Mouse (Mus musculus): ENCODE results near the gene Hnrnpdl.

Gene Hnrnpdl

DNA sequence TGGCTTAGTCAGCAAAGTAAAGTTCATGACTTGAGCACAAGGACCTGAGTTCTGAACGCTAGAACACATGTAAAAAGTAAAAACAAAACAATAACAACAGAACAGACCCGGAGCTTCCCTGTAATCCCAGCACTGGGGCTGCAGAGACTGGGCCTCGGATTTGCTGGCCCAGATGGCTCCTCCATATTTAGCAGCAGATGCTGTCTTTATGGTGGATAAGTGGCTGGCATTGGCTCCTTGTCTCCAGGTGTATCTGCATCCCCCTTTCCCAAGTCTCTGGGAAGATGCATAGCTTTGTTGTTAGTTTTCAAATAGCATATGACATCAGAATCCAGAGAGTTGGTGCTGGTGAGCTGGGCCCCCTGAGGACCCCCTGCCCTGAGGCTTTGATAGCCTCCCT lies 6.6 kb upstream of the Hnrnpdl start:
- DNase-seq (ENCODE audit: low spot score) = no peak

DNA sequence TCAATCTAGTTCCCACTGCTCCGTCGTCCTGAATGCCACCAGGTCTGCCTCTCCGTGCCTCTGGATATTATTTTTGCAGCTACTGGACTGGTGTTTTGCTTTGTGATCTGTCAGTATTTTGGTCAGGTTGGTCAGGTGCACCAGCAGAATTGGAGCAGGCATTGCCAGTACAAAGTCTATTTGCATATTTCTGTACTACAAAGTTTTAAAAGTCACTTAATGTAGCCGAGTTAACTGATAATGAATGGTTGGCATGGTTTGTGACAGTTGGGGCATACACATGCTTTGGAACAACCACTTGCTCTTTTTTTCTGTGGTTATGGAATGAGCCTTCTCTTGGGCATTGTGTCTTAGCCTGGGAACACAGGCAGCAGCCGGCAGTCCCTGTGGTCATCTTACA lies 5.2 kb upstream of the Hnrnpdl start:
- no peak for DNase-seq (ENCODE audit: low spot score)

DNA sequence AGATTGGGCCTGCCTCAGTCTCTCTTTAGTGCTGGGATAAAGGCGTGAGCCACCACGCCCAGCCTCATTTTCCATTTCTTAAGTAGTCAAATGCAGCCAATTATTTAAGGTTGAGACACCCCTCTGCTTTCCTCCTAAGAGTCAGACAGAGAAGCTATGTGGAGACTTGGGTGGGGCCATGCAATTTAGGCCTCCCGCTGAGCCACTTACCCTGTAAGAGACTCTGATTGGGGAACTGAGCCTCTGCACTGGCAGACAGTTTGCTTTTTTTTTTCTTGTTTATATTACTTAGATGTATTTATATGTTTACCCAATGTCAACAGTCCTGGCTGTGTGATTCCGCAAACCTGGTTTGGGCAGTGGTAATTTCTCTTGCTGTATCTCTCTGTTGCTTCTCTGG lies 4.6 kb upstream of the Hnrnpdl start:
- no peak for DNase-seq (ENCODE audit: low spot score)

DNA sequence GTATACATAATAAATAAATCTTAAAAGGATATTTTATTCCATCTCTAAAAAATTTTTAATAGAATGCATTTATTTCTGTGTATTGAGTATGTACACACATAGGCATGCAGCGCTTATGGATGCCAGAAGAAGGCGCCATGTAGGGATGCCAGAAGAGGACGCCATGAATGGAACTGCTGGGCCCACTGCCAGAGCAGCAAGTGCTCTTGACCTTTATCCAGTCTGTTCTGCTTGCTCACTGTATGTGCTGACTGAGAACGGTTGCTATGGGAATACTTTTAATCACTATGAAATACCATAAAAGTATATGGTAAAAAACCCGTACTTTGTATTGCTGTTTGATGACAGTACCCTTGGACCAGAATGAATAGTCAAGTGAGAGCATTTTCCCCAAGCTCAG lies 3.9 kb upstream of the Hnrnpdl start:
- no peak for DNase-seq (ENCODE audit: low spot score)

DNA sequence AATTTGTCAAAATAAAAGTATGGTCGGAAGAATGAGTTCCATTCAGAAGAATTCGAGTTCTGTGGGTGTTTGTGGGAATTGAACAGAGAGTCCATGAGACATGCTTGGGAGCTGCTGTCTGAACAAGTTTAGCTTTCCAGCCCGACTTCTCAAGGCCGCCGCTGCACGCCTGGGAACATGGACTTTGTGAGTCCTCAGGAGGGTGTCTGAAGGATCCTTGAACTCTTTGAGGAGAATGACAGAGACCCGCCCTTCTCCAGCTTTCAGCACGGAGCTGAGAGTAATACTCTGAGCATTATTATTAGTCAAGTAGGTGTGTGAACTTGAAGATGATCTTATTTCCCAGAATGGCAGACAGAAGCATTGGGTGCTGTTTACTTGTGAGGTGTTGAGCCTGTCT lies 3.0 kb upstream of the Hnrnpdl start:
- DNase-seq (ENCODE audit: low spot score) = no peak

DNA sequence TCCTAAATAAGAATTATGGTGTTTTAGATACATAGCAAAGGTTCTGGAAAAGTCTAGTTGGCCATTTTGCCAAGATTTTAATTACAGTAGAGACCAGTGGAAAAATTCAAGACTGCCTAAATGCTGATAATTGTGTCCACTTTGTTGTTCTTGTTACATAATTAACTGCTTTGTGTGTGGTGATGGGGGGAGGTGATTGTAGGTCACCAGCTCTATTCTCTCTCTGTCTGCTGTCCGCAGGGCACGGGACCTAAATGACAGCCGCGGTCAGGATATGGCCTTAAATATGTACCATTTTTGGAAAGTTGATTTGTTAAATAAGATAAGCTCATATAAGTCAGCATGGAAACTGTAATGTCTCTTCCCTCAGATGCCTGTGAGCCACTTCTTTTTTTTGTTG lies 1.8 kb upstream of the Hnrnpdl start:
- DNase-seq (ENCODE audit: low spot score) = no peak

DNA sequence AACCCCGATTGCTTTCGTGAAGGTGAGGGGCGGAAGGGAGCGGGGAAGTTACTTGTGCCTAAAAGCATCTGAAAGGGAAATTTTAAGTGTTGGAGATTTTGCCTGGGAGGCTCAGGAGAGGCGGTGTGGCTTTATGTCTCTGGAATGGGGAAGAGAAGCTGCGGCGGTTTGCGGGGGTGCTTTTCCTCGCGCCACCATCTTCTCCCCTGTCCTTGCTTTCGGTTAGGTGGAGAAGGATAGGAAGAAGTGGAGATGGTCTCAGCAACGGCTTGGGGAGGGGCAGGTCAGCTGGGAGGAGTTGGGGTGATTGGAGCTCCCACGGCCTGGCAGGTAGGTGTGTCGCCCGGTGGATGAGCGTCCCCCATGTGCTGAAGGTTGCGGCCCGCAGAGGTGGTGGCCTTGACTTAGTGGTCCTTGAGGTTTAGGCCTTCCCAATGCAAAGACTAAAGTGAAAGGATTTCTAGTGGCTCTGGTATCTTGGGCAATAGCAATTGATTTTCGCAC lies 869 bp upstream of the Hnrnpdl start:
- DNase-seq (ENCODE audit: low spot score) = peak; percentile 50

DNA sequence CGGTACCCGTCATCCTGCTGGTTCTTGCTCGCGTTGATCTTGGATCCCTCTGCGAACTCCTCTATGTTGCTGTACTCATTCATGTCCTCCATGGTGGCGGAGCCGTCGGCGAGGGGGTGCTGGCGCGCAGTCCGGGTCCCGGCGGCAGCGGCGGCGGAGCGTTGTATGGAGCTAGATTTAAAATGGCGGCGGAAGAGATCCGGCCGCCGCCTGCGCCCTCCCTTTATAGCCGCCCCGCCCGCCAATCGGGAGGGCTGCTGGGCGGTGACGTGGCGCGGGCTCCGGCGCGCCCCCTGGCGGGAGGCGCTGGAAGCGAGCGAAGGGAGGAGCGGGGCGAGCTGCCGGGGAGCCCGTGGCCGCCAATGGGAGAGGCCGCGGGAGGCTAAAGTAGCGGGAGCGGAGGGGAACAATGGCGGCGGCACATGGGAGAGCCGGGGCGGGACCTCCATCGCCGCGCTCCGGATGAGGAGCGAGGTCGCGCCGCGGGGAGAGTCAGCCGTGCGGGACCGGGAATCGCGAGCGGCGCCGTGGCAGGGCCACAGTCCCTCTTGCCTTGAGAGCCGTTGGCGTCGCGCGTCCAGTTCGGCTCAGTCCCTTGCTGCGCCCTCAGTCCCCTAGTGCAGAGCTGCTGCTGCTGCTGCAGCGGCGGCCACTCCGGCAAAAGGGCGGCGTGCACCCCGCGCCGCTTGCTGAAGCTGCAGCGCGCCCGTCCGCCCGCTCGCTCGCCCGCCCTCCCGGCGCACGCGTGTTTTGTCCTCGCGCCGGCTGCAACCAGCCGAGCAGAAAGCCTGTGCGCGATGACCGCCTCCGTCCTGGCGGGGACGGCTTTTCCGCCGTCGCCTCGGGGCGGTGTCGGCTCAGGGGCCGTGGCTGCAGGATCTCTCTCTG lies 506 bp downstream of the Hnrnpdl start:
- DNase-seq (ENCODE audit: low spot score) = peak; percentile 94

DNA sequence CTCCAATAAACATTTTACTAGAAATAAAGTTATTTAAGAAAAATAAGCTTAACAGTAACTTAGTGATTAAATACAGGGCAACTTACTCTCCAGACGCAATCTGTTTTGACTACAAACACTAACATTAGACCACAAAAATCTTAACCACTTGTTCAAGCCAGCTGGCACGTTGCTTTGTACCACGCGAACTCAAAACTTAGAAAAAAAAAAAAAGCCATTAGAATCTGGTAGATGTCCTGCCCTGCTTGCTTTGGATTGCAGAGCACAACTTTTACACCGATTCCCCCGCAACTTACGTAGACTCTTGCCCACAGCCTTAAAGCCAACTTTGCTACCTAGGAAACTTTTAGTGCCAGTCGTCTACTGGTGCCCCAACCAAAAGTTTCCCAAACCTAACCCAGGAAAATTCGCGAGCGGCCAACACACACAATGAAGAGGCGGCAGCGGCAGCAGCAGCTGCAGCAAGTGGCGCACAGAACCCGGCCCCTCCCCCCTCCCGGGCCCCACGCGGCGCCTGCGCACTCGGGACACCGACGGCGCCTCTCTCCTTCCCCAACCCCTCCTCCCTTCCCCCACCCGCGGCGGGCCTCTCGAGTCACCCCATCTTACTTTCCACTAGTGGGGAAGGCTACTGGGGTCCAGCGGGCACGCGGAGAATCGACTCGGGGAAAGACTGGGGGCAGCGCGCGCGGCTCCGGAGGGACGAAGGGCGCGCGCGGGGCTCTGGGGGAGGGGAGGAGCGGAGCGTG lies 1.3 kb downstream of the Hnrnpdl start:
- DNase-seq (ENCODE audit: low spot score) = peak; percentile 89

DNA sequence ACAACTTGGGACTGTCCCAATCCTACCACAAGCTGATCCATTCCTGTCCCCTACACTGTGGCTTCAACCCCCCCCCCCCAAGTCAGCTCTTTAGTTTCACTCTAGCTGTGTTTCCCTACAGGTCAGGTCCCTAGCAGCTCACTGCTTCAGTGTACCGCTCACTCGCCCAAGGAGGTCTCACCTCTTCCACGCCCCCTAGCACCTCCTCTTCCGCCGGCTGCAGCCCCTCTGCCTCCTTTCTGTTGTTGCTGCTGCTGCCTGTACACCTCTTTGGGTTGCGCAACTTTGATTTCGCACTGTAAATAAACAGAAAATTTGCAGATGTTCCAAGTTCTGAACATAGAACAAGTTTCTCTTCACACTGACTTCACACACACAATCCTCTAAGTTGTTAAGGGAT lies 2.8 kb downstream of the Hnrnpdl start:
- DNase-seq (ENCODE audit: low spot score) = no peak

DNA sequence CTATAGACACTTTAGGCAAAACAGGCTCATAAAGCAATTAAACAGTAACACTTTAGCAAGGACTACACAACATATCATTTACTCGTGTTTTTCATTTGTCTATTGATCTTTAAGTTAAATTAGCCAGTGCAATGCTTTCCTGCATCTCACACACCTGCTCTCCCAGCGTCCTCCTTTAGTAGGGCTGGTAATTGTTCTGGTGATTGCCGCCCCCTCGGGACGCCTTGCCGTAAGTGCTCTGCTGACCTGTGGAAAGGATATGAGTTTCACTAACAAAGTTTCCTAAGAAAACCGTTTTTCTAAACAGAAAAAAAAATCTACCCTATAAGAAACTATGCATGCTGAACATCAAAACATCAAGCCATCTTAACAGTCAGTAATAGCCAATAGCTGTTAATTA lies 3.5 kb downstream of the Hnrnpdl start:
- DNase-seq (ENCODE audit: low spot score) = no peak

DNA sequence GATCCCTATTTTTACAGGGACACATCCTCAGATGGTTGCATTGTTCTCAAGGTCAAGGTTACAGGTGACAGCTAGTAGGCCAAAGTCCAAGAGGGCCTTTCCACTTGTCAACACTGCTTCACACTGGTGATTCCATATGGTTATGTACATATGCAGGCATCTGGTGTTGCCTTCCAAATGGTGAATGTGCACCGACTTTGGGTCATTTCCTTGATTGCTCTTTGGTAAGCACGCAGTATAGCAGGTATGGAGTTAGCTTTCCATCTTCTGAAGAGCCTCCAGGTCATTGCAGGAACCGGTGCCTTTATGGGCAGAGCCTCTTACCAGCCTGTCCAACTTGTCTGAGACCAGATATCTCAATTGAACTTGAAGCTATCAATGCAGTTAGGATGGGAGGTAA lies 6.8 kb downstream of the Hnrnpdl start:
- DNase-seq (ENCODE audit: low spot score) = no peak

DNA sequence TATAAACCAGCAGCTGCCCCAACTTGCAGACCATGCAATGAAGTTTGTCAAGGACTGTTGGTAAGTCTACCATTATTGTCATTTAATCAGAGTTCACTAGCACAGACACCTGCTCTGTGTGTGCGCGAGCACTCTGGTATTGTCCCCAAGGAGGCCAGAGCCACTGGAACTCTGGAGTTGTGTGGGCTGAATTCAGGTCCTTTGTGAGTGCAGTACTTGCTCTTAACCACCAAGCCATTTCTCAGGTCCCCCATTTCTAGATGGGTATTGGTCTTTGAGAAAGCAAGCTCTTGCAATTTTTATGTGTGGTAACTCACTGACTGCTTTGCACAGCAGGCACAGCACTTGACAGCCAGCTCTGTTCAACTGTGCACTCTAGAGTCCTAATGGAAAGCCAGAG lies 7.4 kb downstream of the Hnrnpdl start:
- no peak for DNase-seq (ENCODE audit: low spot score)

DNA sequence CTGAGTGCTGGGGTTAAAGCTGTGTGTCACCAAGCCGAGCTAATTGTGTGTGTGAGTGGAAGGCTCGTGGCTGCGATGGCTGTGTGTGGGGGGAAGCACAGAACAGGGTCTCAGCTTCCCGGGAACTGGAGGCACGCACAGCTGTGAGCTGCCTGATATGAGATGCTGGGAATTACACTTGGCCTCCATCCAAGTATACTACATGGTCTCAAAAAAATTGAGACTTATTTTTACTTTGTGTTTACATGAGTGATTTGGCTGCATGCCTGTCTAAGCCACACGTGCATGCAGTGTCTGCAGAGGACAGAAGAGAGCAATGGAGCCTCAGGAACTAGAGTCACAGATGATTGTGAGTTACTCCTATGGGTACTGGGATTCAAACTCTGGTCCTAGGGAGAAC lies 9.4 kb downstream of the Hnrnpdl start:
- DNase-seq (ENCODE audit: low spot score) = no peak

DNA sequence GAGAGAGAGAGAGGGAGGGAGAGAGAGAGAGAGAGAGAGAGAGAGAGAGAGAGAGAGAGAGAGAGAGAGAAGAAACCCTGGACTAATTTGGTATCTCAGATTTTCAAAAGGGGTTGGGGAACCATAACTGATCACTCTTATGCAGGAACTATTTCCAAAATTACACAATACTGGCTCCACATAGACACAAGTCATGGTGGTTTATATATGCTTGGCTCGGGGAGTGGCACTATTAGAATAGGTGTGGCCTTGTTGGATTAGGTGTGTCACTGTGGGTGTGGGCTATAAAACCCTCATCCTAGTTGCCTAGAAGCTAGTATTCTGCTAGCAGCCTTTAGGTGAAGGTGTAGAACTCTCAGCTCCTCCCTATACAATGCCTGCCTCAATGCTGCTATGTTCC lies 14.6 kb downstream of the Hnrnpdl start:
- DNase-seq (ENCODE audit: low spot score) = no peak

DNA sequence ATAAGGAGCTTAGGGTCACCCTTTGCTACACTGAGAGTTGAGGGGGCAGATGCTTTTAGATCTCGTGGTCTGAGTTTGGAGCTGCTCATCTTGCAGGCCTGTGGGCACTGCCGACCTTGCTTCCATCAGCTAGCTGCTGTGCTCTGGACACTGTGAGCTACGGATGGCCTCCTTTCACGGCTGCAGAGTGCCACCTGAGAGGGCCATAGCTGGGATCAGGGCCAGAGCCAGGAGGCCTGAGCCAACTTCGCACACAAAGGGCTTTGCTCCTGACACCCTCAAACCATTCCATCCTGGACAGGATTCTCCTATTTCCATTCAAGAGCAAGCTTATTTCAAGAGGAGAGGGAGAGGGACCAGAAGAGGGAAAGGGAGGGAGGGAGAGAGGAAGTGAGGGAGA lies 15.1 kb downstream of the Hnrnpdl start:
- no peak for DNase-seq (ENCODE audit: low spot score)

DNA sequence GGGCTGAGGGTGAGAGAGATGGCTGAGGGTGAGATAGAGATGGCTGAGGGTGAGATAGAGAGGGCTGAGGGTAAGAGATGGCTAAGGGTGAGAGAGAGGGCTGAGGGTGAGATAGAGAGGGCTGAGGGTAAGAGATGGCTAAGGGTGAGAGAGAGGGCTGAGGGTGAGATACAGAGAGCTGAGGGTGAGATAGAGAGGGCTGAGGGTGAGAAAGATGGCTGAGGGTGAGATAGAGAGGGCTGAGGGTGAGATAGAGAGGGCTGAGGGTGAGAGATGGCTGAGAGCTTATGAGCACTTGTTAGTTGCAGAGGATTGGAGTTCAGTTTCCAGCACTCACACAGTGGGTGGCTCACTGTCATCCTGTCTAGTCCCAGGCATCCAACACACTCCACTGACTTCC lies 19.4 kb downstream of the Hnrnpdl start:
- no peak for DNase-seq (ENCODE audit: low spot score)

DNA sequence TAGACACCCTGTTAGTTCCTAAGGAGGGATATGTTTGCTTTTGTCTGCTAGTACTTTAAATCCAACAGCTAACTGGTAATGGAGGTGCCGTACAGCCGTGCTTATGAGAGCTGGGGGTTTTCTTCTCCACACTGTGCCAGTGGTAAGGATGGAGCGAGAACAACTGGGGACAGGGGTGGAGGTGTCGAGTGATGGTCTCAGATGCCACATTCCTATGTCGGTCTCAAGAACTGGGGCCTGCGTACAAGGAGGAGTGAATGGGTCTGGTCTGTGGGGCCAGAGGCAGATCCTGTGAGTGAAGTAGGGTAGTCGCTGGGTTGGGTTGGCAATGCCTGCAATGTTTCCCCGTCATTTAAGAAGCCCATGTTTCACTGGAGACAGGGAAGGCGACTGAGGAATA lies 26.9 kb downstream of the Hnrnpdl start:
- DNase-seq (ENCODE audit: low spot score) = no peak

DNA sequence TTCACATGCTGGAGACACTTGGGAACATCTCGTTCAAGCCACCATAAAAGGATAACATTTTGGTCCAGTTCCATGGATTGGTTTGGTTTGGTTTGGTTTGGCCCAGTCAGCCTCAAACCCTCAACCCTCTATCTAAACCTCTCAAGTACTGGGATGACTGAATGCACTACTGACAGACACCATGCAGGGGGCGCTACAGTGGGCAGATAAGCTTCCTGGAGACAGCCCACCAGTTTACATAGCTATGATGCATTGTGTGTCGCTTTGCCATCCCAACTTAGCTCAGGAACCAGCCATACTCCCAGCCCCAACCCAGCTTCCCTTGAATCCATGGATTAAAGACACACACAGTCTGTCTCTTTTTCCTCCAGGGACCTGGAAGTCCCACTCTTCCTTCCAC lies 31.0 kb downstream of the Hnrnpdl start:
- no peak for DNase-seq (ENCODE audit: low spot score)

DNA sequence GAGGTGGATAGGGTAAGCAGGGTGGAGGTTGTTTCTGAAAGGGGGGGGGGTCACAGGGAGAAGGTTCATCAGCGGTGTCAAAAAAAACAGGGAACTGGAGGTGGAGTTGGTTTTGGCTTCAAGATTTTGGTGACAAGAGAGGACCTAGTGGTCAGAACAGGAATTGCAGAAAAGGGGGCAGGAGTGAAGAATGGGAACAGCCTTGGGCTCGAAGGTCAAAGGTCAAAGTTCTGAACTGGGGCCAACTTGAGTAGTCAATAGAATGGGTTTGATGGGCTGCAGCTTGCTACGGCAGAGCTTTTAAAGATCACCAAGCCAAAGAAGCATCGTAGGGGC lies 32.5 kb downstream of the Hnrnpdl start:
- no peak for DNase-seq (ENCODE audit: low spot score)

DNA sequence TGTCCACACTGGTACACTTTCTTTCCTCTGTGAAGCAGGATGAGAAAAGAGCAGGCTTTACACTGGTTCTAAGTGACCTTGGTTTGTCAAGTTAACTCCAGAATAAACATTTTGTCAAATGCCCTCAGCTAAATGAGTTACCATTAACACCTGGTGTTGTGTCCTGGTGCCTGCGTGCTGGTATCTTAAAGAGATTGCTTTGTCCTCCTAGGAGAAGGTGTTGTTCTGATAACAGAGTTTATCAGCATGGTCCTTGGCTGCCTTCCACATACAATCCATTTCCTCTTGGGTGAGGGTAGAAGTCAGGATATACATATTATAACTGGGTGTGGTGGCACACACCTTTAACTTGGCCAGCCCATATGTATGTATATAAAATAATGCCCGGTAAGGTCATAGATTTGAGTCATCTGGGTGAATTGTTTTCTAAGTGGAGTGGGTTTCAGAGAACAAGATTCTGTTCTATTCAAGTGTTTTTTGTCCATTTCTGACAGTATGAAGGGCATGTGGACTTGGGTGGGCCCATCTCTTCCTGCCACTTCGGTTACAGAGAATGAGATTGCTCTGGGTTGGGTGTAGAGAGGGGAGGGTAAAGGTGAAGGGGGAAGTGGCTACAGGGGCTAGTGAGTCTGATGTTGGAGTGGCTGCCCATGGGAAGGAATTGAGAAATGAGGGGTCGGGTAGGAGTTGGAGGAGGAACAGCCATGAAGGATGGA lies 33.0 kb downstream of the Hnrnpdl start:
- DNase-seq (ENCODE audit: low spot score) = no peak

DNA sequence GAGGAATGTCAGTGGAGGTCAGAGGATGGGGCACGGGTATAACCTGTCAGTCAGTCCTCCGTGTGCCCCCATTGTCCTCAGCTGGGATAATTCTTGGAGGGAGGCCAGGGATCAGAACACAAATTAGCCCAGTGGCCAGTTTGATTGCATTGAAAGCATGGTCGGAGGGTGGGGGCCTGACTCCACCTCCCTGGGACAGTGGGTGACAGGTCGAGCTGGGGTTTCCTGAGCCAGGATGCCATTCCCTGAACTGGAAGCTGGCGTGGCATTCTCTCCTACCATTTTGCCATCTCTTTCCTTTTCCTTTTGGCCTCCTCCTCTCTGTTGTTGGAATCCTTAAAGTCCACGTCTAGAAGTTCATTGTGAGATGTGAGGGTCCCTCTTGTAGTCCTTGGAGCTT lies 33.6 kb downstream of the Hnrnpdl start:
- DNase-seq (ENCODE audit: low spot score) = no peak

DNA sequence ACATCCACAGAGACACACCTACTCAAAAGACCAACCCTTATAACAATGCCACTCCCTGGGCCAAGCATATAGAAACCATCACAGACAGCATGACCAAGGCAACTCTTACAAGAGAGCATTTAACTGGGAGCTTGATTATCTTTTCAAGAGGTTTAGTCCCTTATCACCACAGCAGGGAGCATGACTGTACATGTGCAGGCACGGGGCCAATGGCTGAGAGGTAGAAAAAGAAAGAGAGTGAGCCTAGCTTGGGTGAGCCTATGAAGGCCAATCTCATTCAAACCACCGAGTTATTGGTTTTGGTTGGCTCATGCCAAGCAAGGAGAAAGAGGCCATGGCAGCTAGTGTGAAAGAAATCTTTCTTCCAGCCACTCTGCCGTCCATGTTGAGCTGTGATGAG lies 34.0 kb downstream of the Hnrnpdl start:
- DNase-seq (ENCODE audit: low spot score) = no peak

Measured in testis, postnatal 14 days (tissue).